Mouse (Mus musculus) erythroblast, embryonic 14.5 days (primary cell): ENCODE results near the gene Fen1. TPM values are rescaled to one million over a fixed set of nuclear protein-coding genes. Genes with fewer than 3 reads are reported as not detected.

ENCODE experiments used
- H3K27me3 ChIP-seq: 2 replicates; pipeline ENCODE4 v1.6.1; 2012; ENCODE audit warnings: inconsistent platforms; ENCODE audit not compliant: control insufficient read depth
- H3K36me3 ChIP-seq: 2 replicates; pipeline ENCODE4 v1.6.1; 2012; ENCODE audit warnings: mild to moderate bottlenecking, inconsistent platforms; ENCODE audit not compliant: control insufficient read depth
- H3K4me1 ChIP-seq: 2 replicates; pipeline ENCODE4 v1.6.1; 2012; ENCODE audit warnings: inconsistent platforms; ENCODE audit not compliant: control insufficient read depth
- H3K4me3 ChIP-seq: replicated peaks from 2 replicates; pipeline ENCODE3; 2012; ENCODE audit warnings: moderate library complexity, mild to moderate bottlenecking, inconsistent platforms
- H3K9me3 ChIP-seq: 2 replicates; pipeline ENCODE4 v1.6.1; 2012; ENCODE audit warnings: low read length, inconsistent platforms, mixed read lengths; ENCODE audit not compliant: control insufficient read depth
- GATA1 ChIP-seq: IDR thresholded peaks from 2 replicates; pipeline ENCODE4 v1.6.1; 2012; ENCODE audit warnings: low read length, inconsistent platforms, mixed read lengths
- TAL1 ChIP-seq: IDR thresholded peaks from 3 replicates; pipeline ENCODE4 v1.6.1; 2012; ENCODE audit warnings: low read length, inconsistent platforms, mixed read lengths
- polyA plus RNA-seq: library from polyadenylated mRNA; stranded (reverse); fragments of >175 nt; gene quantifications from 2 replicates; pipeline ENCODE4 v1.2.3, GENCODE M21; 2012

The Fen1 gene
- polyA plus RNA-seq, 1 experiment: 9.7 TPM

DNA sequence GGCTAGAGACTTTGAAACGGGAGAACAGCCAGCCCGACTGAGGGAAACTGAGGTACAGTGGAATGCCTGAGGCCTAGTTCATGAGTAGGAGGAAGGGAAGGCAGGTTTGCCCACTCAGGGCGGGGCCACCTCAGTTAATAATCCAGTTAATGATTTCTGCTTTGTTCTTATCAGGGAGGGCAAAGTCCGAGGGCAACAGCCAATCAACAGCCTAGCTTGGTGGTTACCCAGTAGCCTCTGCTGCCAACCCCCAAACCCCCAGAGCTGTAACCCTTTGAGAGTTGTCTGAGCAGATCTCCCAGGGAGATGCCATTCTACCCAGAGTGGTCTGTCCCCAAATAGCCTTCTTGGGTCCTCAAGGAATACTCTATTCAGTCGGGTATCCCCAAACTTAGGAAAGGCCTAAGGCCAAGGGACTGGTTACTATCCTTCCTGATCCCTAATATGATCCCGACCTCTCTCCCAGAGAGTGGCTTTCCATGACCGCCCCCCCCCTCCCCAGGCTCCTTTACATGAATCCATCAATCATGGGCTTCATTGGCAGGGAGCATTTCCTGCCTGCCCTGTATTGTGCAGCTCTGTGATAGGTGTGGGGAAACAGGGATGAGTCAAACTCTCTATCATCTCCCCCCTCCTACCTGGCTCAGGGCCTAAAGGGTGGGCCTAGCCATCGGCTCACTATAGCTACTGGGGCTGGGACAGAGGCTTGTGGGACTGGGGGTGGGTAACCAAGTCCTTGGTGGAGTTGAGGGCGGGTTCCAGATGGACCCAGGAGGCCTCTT, 32.0 kb upstream of the Fen1 start:
- H3K36me3 ChIP-seq: no peaks in the 10 kb centered on the region; the same call in 1 of the 2 replicates

GRCm38 (mm10) chr19:10232327-10233017, 28.5 kb upstream of the Fen1 start:
- Histone ChIP-seq H3K9me3 (no peaks in the 10 kb centered on the region), H3K36me3 (no peaks in the 10 kb centered on the region; the same call in 1 of the 2 replicates), H3K27me3 (peaks cover 6% of the 10 kb centered on the region), H3K4me1 (peaks cover 2% of the 10 kb centered on the region; the same call in 1 of the 2 replicates), H3K4me3 (no peak overlapping the region)
- no peak for TF ChIP-seq GATA1
- no peak for TF ChIP-seq TAL1

More for the DNA sequence above, 32.0 kb upstream of the Fen1 start:
- Histone ChIP-seq H3K4me1 (peaks cover 20% of the 10 kb centered on the region), H3K4me3 (no peak overlapping the region), H3K9me3 (no peaks in the 10 kb centered on the region), H3K27me3 (peaks cover 29% of the 10 kb centered on the region)
- TF ChIP-seq GATA1 (no peak), TAL1 (no peak)

GRCm38 (mm10) chr19:10231871-10232270, 27.9 kb upstream of the Fen1 start:
- H3K36me3 ChIP-seq: no peaks in the 10 kb centered on the region; the same call in 1 of the 2 replicates
- no peaks in the 10 kb centered on the region for H3K9me3 ChIP-seq
- H3K4me3 ChIP-seq: no peak overlapping the region
- peaks cover 6% of the 10 kb centered on the region for H3K27me3 ChIP-seq
- H3K4me1 ChIP-seq: peaks cover 2% of the 10 kb centered on the region; the same call in 1 of the 2 replicates
- TF ChIP-seq GATA1 (no peak), TAL1 (no peak)

DNA sequence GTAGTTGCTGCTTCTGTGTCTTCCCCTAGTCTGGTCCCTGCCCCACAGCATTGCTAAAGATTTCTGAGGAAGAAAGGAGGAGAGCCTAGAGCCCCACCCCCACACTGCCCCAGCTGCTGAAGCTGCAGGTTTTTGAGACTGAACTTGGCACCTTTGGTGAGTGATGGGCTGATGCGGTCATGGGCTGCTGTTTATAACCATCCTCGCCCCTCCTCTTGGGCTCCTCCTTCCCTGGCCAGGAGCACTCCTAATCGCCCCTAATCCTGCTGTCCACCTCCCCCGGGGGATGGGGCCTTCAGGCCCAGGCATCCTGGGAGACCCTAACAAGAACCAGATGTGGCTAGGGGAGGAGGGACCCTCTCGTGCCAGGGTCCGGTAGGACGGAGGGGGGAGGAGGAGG, 27.0 kb upstream of the Fen1 start:
- H3K27me3 ChIP-seq: peaks cover 6% of the 10 kb centered on the region
- peaks cover 2% of the 10 kb centered on the region; the same call in 1 of the 2 replicates for H3K4me1 ChIP-seq
- no peaks in the 10 kb centered on the region for H3K9me3 ChIP-seq
- H3K4me3 ChIP-seq: no peak overlapping the region
- TF ChIP-seq TAL1 (no peak), GATA1 (no peak)
- no peaks in the 10 kb centered on the region; the same call in 1 of the 2 replicates for H3K36me3 ChIP-seq

DNA sequence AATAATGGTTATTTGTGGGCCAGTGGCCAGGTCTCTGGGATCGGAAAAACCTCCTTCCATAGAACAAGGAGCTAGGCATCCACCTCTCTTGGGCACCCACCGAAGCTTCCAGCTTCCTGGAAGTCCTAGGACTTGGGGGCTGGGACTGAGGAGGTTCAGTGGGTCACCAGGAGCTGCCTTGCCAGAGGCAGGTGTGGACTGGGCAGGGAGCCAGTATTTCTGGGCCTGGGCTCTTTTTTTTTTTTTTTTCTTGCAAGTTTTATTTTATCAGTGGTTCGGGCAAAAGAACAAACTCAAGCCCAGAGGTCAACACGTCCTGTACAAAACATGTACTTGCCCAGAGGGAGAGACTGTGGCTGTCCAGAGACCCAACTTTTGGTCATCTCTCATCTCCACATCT, 21.8 kb upstream of the Fen1 start:
- TF ChIP-seq GATA1 (no peak), TAL1 (no peak)
- H3K4me1 ChIP-seq: peaks cover 14% of the 10 kb centered on the region
- 0 out of 2 replicates have a peak, but pooled peaks cover 2% of the 10 kb centered on the region for H3K27me3 ChIP-seq
- H3K4me3 ChIP-seq: no peak overlapping the region
- no peaks in the 10 kb centered on the region for H3K9me3 ChIP-seq
- peaks cover 3% of the 10 kb centered on the region; the same call in 1 of the 2 replicates for H3K36me3 ChIP-seq

DNA sequence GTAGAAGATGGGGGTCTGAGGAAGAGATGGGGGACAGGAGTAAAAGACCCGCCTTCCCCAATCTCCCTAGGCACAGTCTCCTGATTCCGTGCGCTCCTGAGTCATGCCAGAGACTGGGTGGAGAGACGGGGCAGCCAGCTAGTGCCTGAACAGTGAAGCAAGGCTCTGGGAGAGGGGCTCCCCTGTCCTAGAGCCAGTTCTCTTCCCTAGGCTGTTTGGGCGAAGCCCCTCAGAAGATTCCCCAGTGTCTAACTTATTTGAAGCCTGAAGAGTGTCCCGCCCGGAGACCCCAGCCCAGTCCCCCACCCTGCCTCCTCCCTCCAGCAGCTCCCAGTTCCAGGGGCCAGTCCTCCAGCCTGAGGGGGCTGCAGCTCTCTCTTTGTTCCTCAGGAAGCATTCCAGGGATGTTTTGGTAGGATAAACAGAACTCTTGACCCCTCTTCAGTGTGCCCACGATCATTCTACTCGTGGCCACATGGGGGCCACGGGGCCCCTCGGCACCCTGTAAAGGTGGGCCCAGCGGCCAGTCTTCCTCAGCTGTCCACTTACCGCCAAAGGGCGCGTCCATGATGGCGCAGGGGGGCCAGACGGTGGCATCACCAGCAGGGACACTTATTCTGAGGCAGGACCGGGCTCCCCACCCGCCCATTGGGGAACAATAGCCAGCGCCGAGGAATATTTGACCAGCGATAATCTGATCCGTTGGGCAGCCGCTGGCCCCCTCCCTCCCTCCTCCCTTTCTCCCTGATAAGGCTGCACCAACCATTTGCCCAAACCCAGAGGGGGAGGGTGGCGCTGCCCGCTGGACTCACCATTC, 20.9 kb upstream of the Fen1 start:
- H3K27me3 ChIP-seq: no peaks in the 10 kb centered on the region
- H3K9me3 ChIP-seq: no peaks in the 10 kb centered on the region

GRCm38 (mm10) chr19:10223561-10223960, 19.6 kb upstream of the Fen1 start:
- H3K4me3 ChIP-seq: no peak overlapping the region
- no peaks in the 10 kb centered on the region for H3K9me3 ChIP-seq
- H3K4me1 ChIP-seq: peaks cover 15% of the 10 kb centered on the region
- peaks cover 3% of the 10 kb centered on the region; the same call in 1 of the 2 replicates for H3K36me3 ChIP-seq
- TF ChIP-seq TAL1: no peak
- TF ChIP-seq GATA1: no peak
- H3K27me3 ChIP-seq: no peaks in the 10 kb centered on the region

More for the DNA sequence above, 20.9 kb upstream of the Fen1 start:
- Histone ChIP-seq H3K4me1 (peaks cover 14% of the 10 kb centered on the region), H3K4me3 (no peak overlapping the region), H3K36me3 (peaks cover 3% of the 10 kb centered on the region; the same call in 1 of the 2 replicates)
- TF ChIP-seq GATA1 (no peak), TAL1 (no peak)

DNA sequence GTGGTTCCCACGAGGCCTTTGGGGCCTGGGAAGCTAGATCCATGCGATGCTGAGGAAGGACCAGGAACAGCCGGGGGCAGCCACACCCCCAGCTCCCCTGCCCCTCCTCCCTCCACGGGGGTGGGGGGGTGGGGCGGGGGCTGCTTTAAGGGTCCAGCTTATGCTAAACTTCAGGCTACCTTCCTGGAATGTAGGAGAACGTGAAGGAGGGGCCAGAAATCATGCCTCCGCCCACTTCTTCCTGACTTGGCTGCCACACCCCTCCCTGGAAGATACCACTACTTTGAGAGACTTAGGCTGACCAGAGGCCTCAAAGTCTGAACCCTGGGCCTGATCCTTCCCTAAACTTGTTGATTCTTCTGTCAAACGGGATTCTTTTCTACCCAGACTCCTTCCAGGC, 18.7 kb upstream of the Fen1 start:
- Histone ChIP-seq H3K36me3 (peaks cover 5% of the 10 kb centered on the region; the same call in 1 of the 2 replicates), H3K4me3 (no peak overlapping the region), H3K9me3 (no peaks in the 10 kb centered on the region), H3K27me3 (no peaks in the 10 kb centered on the region), H3K4me1 (peaks cover 15% of the 10 kb centered on the region)
- TF ChIP-seq TAL1: no peak
- no peak for TF ChIP-seq GATA1

DNA sequence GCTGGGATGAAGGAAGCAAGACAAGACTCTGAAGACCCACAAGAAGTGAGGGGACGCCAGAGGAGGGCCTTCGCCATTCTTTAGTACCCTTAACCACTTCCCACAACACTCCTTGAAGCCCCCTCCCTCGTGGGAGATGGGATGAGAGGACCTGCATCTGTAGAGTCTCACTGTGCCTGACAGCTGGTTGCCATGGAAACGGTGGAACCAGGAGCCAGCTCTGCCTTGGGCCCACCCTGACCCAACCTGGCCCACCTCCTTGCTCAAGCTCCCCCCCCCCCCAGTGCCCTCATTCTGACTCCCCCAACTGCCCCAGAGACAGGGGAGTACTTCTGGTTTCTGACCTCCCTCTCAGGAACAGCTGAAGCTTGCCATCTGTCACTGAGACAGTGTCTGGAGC, 17.6 kb upstream of the Fen1 start:
- TF ChIP-seq TAL1 (no peak), GATA1 (no peak)
- H3K4me3 ChIP-seq: no peak overlapping the region
- peaks cover 15% of the 10 kb centered on the region for H3K4me1 ChIP-seq
- H3K27me3 ChIP-seq: no peaks in the 10 kb centered on the region
- peaks cover 5% of the 10 kb centered on the region; the same call in 1 of the 2 replicates for H3K36me3 ChIP-seq
- no peaks in the 10 kb centered on the region for H3K9me3 ChIP-seq
